Mouse (Mus musculus): ENCODE measurements at regions not wholly inside any gene's neighbourhood (a gene's known extent, or its start where the extent isn't known, plus 50 kb on each side); places are given as distances from the start of the nearest gene placed in this dataset.

- DNase-seq: no peak
Observed at GRCm38 (mm10) chr8:53749263-53749662, 110.4 kb upstream of the Neil3 start.

- no peak for DNase-seq
Observed at GRCm38 (mm10) chr8:53769211-53769610, 130.3 kb upstream of the Neil3 start.

GRCm38 (mm10) chr8:53775511-53775910 is 136.6 kb upstream of the Neil3 start:
- no peak for DNase-seq

- DNase-seq: peak in 1 of 2 experiments; percentile 15
Observed at GRCm38 (mm10) chr8:53780886-53781285, 142.0 kb upstream of the Neil3 start.

- DNase-seq: no peak
Observed at GRCm38 (mm10) chr8:53781885-53782284, 143.0 kb upstream of the Neil3 start.

GRCm38 (mm10) chr8:53788202-53788601 is 149.3 kb upstream of the Neil3 start:
- no peak for DNase-seq

GRCm38 (mm10) chr8:53821148-53821547 is 182.3 kb upstream of the Neil3 start:
- DNase-seq: no peak

GRCm38 (mm10) chr8:53827395-53827794 is 188.5 kb upstream of the Neil3 start:
- peak; percentile 6 to 23 for DNase-seq

- no peak for DNase-seq
Observed at GRCm38 (mm10) chr8:53847821-53848220, 209.0 kb upstream of the Neil3 start.

GRCm38 (mm10) chr8:53868567-53868966 is 208.8 kb upstream of the Vegfc start:
- DNase-seq: no peak

- no peak for DNase-seq
Observed at GRCm38 (mm10) chr8:53869997-53870596, 207.3 kb upstream of the Vegfc start.

- no peak for DNase-seq
Observed at GRCm38 (mm10) chr8:53872033-53872619, 205.3 kb upstream of the Vegfc start.

- DNase-seq: no peak
Observed at GRCm38 (mm10) chr8:53878846-53879245, 198.6 kb upstream of the Vegfc start.

GRCm38 (mm10) chr8:53881551-53881950 is 195.9 kb upstream of the Vegfc start:
- DNase-seq: no peak

- DNase-seq: no peak
Observed at GRCm38 (mm10) chr8:53892205-53892710, 185.1 kb upstream of the Vegfc start.

GRCm38 (mm10) chr8:53892770-53893169 is 184.6 kb upstream of the Vegfc start:
- DNase-seq: no peak

GRCm38 (mm10) chr8:53922343-53922742 is 155.1 kb upstream of the Vegfc start:
- no peak for DNase-seq

GRCm38 (mm10) chr8:53930685-53931084 is 146.7 kb upstream of the Vegfc start:
- DNase-seq: no peak

- DNase-seq: no peak
Observed at GRCm38 (mm10) chr8:53938392-53938791, 139.0 kb upstream of the Vegfc start.

- DNase-seq: no peak
Observed at GRCm38 (mm10) chr8:53939519-53939918, 137.9 kb upstream of the Vegfc start.

- DNase-seq: no peak
Observed at GRCm38 (mm10) chr8:53941144-53941543, 136.3 kb upstream of the Vegfc start.

GRCm38 (mm10) chr8:53945561-53945960 is 131.8 kb upstream of the Vegfc start:
- peak in 1 of 2 experiments; percentile 4 for DNase-seq

GRCm38 (mm10) chr8:53947384-53947783 is 130.0 kb upstream of the Vegfc start:
- DNase-seq: no peak

GRCm38 (mm10) chr8:53954476-53955158 is 122.8 kb upstream of the Vegfc start:
- DNase-seq: no peak
